Mouse (Mus musculus) ES-E14 (cell line): Measurements from ENCODE around the gene Pip4k2a. TPM values are rescaled to one million over a fixed set of nuclear protein-coding genes. Genes with fewer than 3 reads are reported as not detected.

Experiments
- DNase-seq: peaks from one replicate; pipeline ENCODE4 v3.0.0-alpha.2; 2013; ENCODE audit warnings: low read depth, low spot score
- H3K27ac ChIP-seq: 2 replicates; pipeline ENCODE4 v1.5.1; 2012; ENCODE audit warnings: low read depth, mild to moderate bottlenecking, low read length, moderate library complexity, mixed read lengths; ENCODE audit not compliant: poor library complexity, insufficient read depth, severe bottlenecking
- H3K36me3 ChIP-seq: 2 replicates; pipeline ENCODE4 v1.6.1; 2012; ENCODE audit warnings: mild to moderate bottlenecking, low read length, moderate library complexity, mixed read lengths; ENCODE audit not compliant: control insufficient read depth, poor library complexity, insufficient read depth, severe bottlenecking
- H3K4me1 ChIP-seq, 2 experiments: fragments of 150-350 bp in 1 of 2; sonication (generic) in 1 of 2; 2 replicates each; pipeline ENCODE4 v1.6.1; 2012; ENCODE audit warnings: low read length in 2 of 2, mild to moderate bottlenecking in 1 of 2, mixed read lengths in 1 of 2; ENCODE audit not compliant: control insufficient read depth in 2 of 2, insufficient read depth in 2 of 2, poor library complexity in 1 of 2
- H3K4me3 ChIP-seq, 2 experiments: fragments of 150-350 bp in 1 of 2; sonication (generic) in 1 of 2; 2 replicates each; pipeline ENCODE4 v1.5.1; 2012; ENCODE audit warnings: low read length in 2 of 2, low read depth in 1 of 2, mild to moderate bottlenecking in 1 of 2, mixed read lengths in 1 of 2; ENCODE audit not compliant: insufficient read depth in 1 of 2, poor library complexity in 1 of 2, severe bottlenecking in 1 of 2
- H3K9ac ChIP-seq: 2 replicates; pipeline ENCODE4 v1.6.1; 2012; ENCODE audit warnings: low read depth, mild to moderate bottlenecking, low read length, mixed read lengths; ENCODE audit not compliant: poor library complexity, insufficient read depth, severe bottlenecking
- H3K9me3 ChIP-seq: fragments of 150-350 bp; sonication (generic); 2 replicates; pipeline ENCODE4 v1.6.1; 2012; ENCODE audit warnings: low read depth, mild to moderate bottlenecking, low read length; ENCODE audit not compliant: control insufficient read depth, insufficient read depth
- CHD2 ChIP-seq: IDR thresholded peaks from 2 replicates; pipeline ENCODE4 v1.6.1; 2014; ENCODE audit warnings: mild to moderate bottlenecking, low read depth, low read length, inconsistent platforms
- HCFC1 ChIP-seq: IDR thresholded peaks from 2 replicates; pipeline ENCODE4 v1.6.1; 2012; ENCODE audit warnings: low read length, inconsistent platforms, borderline replicate concordance; ENCODE audit not compliant: insufficient read depth
- MAFK ChIP-seq: IDR thresholded peaks from 2 replicates; pipeline ENCODE4 v1.6.1; 2014; ENCODE audit warnings: mild to moderate bottlenecking, low read depth, low read length, inconsistent platforms; ENCODE audit not compliant: insufficient read depth
- ZC3H11A ChIP-seq: IDR thresholded peaks from 2 replicates; pipeline ENCODE4 v1.6.1; 2012; ENCODE audit warnings: low read depth, mild to moderate bottlenecking, inconsistent platforms, low read length, borderline replicate concordance
- ZNF384 ChIP-seq: IDR thresholded peaks from 2 replicates; pipeline ENCODE4 v1.6.1; 2012; ENCODE audit warnings: low read depth, low read length, inconsistent platforms
- in situ Hi-C, 2 experiments: fragments of 600-800 bp; cut with MboI; formaldehyde crosslinking; loops; one replicate each; pipeline ENCODE4 v1.15.1; 2025; ENCODE audit warnings: low sequenced_read_pairs in 2 of 2, inconsistent platforms in 1 of 2; ENCODE audit not compliant: unreplicated experiment in 2 of 2
- total RNA-seq: library from RNA; depleted of rRNA; stranded (reverse); fragments of 300-350 nt; gene quantifications from 2 replicates; pipeline ENCODE4 v1.2.3, GENCODE M21; 2012

Pip4k2a gene
- total RNA-seq, 1 experiment = 3.0 TPM

DNA sequence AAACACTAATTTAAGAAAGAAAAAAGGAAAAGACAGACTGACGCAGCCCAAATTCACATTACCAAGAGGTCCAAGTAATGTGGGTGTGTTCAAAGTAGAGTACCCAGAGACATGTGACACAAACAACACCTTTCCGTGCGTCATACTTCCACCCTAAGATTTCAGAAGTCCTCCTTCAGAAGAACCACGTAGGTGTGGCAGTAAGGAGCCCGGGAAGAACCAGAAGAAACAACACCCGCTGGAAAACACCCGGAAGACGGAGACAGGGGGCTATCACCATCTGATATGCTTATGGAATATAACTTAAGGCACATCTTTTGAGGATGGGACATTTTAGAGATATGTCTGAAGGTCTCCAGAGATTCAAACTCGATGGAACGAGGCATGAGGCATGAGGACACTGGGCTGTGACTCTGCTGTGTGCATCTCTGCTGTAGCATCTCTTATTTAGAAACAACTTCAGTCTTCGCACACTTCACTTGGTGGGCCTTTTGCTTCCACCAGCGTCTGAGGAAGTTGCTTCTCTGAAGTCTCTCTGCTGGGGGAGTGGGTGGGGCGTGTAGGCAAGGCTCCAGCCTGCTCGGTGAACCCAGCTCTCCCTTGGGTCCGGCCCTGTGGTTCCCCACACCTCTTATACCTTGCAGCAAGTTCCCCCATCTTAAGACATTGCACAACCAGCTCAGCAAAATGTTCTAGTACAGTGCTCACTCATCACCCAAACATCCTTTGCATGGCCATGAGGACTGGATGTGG is 13.7 kb downstream of the Pip4k2a start:
- TF ChIP-seq CHD2 (no peak), HCFC1 (no peak), ZNF384 (no peak), ZC3H11A (no peak), MAFK (no peak)
- Histone ChIP-seq H3K9me3 (no peaks in the 10 kb centered on the region), H3K9ac (no peak overlapping the region), H3K4me3 (no peak overlapping the region), H3K36me3 (no peaks in the 10 kb centered on the region), H3K27ac (no peak overlapping the region), H3K4me1 (peaks cover 0 to 2% of the 10 kb centered on the region in 2 experiments; a peak in 1 of 4 replicates)
- DNase-seq = no peak
- in situ Hi-C loops = no loop called here

DNA sequence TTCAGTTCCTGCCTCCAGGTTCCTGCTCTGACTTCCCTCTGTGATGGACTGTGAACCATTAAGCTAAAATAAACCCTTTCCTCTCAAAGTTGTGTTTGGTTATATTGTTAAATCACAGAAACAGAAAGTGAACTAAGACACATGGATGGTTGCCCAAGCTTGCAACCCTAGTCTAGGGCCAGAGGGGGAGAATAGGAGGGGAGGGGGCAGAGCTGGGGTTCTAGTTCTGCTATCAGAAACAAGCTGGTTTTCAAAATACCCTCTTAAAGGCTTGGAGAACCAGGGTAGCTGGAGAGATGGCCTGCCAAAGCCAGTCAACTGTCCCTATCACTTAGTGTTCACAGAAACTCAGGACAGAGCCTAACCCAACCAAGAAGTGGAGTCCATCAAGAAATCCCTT is 14.4 kb downstream of the Pip4k2a start:
- no peak for DNase-seq
- no peak overlapping the region for H3K9ac ChIP-seq
- no peaks in the 10 kb centered on the region for H3K9me3 ChIP-seq
- H3K4me1 ChIP-seq = peaks cover 0 to 5% of the 10 kb centered on the region in 2 experiments; a peak in 1 of 4 replicates
- H3K27ac ChIP-seq = no peak overlapping the region
- no peak for TF ChIP-seq ZC3H11A
- no peak for TF ChIP-seq CHD2
- no peak for TF ChIP-seq MAFK
- no peak for TF ChIP-seq ZNF384
- TF ChIP-seq HCFC1 = no peak
- no peak overlapping the region for H3K4me3 ChIP-seq
- H3K36me3 ChIP-seq = no peaks in the 10 kb centered on the region
- in situ Hi-C loops = no loop called here

DNA sequence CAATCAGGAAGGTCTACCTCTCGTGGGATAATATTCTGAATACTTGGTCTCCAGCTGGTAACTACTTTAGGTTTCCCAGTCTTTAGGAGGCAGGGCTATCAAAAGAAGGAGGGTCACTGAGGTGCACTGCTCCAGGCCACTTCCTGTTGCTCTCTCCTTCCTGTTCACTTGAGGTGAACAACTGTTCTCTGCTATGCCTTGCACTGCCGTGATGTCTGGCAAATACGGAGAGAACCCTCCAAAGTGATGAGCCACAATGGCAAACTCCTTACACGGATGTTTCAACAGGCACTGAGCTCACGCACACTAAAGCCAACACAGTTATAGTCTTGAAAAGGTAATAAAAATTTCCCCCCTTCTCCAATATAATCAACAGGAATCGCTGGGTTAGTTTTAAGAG is 15.3 kb downstream of the Pip4k2a start:
- in situ Hi-C loops = no loop called here
- no peak for DNase-seq
- H3K27ac ChIP-seq = no peak overlapping the region
- H3K4me1 ChIP-seq = peaks cover 0 to 6% of the 10 kb centered on the region in 2 experiments; a peak in 1 of 4 replicates
- no peaks in the 10 kb centered on the region for H3K36me3 ChIP-seq
- no peak overlapping the region for H3K4me3 ChIP-seq
- no peaks in the 10 kb centered on the region for H3K9me3 ChIP-seq
- no peak overlapping the region for H3K9ac ChIP-seq
- no peak for TF ChIP-seq ZC3H11A

DNA sequence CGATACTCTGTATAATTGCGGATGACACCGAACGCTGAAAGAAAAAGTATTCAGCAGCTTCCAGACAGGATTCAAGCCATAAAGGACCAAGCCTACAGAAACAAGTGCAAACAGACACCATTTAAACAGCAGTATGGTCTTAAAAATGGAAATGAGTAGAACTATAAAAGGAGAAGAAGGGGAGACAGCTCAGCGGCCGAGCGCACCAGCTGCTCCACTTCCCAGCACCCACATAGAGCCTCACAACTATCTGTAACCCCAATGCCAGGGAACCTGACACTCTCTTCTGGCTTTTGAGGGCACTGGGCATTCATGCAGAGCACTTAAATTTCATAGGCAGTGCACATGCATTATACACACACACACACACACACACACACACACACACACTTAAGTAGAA is 18.3 kb downstream of the Pip4k2a start:
- no peak overlapping the region for H3K4me3 ChIP-seq
- no peak overlapping the region for H3K27ac ChIP-seq
- peaks cover 0 to 10% of the 10 kb centered on the region in 2 experiments; a peak in 1 of 4 replicates for H3K4me1 ChIP-seq
- DNase-seq = no peak
- no peaks in the 10 kb centered on the region for H3K36me3 ChIP-seq
- H3K9me3 ChIP-seq = no peaks in the 10 kb centered on the region
- TF ChIP-seq ZC3H11A = no peak
- no peak for TF ChIP-seq MAFK
- no peak for TF ChIP-seq ZNF384
- TF ChIP-seq HCFC1 = no peak
- in situ Hi-C loops = no loop called here
- no peak overlapping the region for H3K9ac ChIP-seq

GRCm38 (mm10) chr2:18979046-18979445 is 18.9 kb downstream of the Pip4k2a start:
- H3K9me3 ChIP-seq = no peaks in the 10 kb centered on the region
- H3K27ac ChIP-seq = no peak overlapping the region
- no peak overlapping the region for H3K4me3 ChIP-seq
- no peak overlapping the region for H3K9ac ChIP-seq
- peaks cover 0 to 10% of the 10 kb centered on the region in 2 experiments; a peak in 1 of 4 replicates for H3K4me1 ChIP-seq
- in situ Hi-C loops = no loop called here
- no peak for DNase-seq
- H3K36me3 ChIP-seq = no peaks in the 10 kb centered on the region
- TF ChIP-seq MAFK (no peak), ZNF384 (no peak), ZC3H11A (no peak), CHD2 (no peak), HCFC1 (no peak)
